Mouse (Mus musculus) E14TG2a.4 (cell line): ENCODE measurements at regions not wholly inside any gene's neighbourhood (a gene's known extent, or its start where the extent isn't known, plus 50 kb on each side); places are given as distances from the start of the nearest gene placed in this dataset.

Experiments used
- CTCF ChIP-seq: conservative IDR thresholded peaks from 2 replicates; pipeline ENCODE4 v1.5.1; 2014; ENCODE audit warnings: low read length
- NANOG ChIP-seq: IDR thresholded peaks from 2 replicates; pipeline ENCODE4 v1.6.1; 2014; ENCODE audit warnings: borderline replicate concordance, low read length, mixed read lengths
- POU5F1 ChIP-seq: IDR thresholded peaks from 2 replicates; pipeline ENCODE4 v1.6.1; 2014; ENCODE audit warnings: low read length, borderline replicate concordance

GRCm38 (mm10) chr10:117438614-117439193, 58.9 kb upstream of the Cpsf6 start:
- no peak for TF ChIP-seq CTCF
- TF ChIP-seq POU5F1: no peak
- no peak for TF ChIP-seq NANOG
